Mouse (Mus musculus) kidney, embryonic 14.5 days (tissue): ENCODE data around the gene Zfp398. TPM values are rescaled to one million over a fixed set of nuclear protein-coding genes. Genes with fewer than 3 reads are reported as not detected.

Experiments
- ATAC-seq: fragments of 200-750 bp; cut with Nextera tagmentation; 2 replicates; pipeline ENCODE4 v1.8.0; 2017; ENCODE audit warnings: moderate number of reproducible peaks, mild to moderate bottlenecking, moderate TSS enrichment, moderate library complexity; ENCODE audit not compliant: low FRiP score, low TSS enrichment
- H3K27ac ChIP-seq: fragments of 300-500 bp; sonication (generic); 2 replicates; pipeline ENCODE4 v1.5.1; 2014; ENCODE audit warnings: low read depth, mild to moderate bottlenecking, low read length, moderate library complexity, mixed read lengths
- H3K27me3 ChIP-seq: fragments of 300-500 bp; sonication (generic); 2 replicates; pipeline ENCODE4 v1.6.1; 2014; ENCODE audit warnings: mild to moderate bottlenecking, low read length; ENCODE audit not compliant: control insufficient read depth, insufficient read depth
- H3K36me3 ChIP-seq: fragments of 300-500 bp; sonication (generic); 2 replicates; pipeline ENCODE4 v1.6.1; 2014; ENCODE audit warnings: low read length, mixed read lengths; ENCODE audit not compliant: control insufficient read depth, insufficient read depth
- H3K4me1 ChIP-seq: fragments of 300-500 bp; sonication (generic); 2 replicates; pipeline ENCODE4 v1.6.1; 2014; ENCODE audit warnings: low read length, mixed read lengths; ENCODE audit not compliant: control insufficient read depth, insufficient read depth
- H3K4me2 ChIP-seq: fragments of 300-500 bp; sonication (generic); replicated peaks from 2 replicates; pipeline ENCODE4 v1.6.1; 2014; ENCODE audit warnings: low read depth, mild to moderate bottlenecking, low read length
- H3K4me3 ChIP-seq: fragments of 300-500 bp; sonication (generic); 2 replicates; pipeline ENCODE4 v1.5.1; 2014; ENCODE audit warnings: mild to moderate bottlenecking, low read length
- H3K9ac ChIP-seq: fragments of 300-500 bp; sonication (generic); 2 replicates; pipeline ENCODE4 v1.6.1; 2014; ENCODE audit warnings: low read depth, mild to moderate bottlenecking, low read length, moderate library complexity
- H3K9me3 ChIP-seq: fragments of 300-500 bp; sonication (generic); 2 replicates; pipeline ENCODE4 v1.6.1; 2016; ENCODE audit warnings: low read length; ENCODE audit not compliant: control insufficient read depth
- WGBS: fragments of 180-500 bp; shearing (Covaris S2); extraction: QIAGEN DNeasy Blood & Tissue Kit; methylation state at CpG from one replicate; pipeline ENCODE4 v1.1.7; 2014; 5-methylcytosine and 5-hydroxymethylcytosine counted together
- polyA plus RNA-seq: library from polyadenylated mRNA; unstranded; fragments of >200 nt; fragmentation: Nextera tagmentation; extraction: Ambion mirVana; gene quantifications from 2 replicates; pipeline ENCODE4 v1.2.1, GENCODE M21; 2014

Zfp398 gene
- polyA plus RNA-seq, 1 experiment from 2014 or later: 11.6 TPM

DNA sequence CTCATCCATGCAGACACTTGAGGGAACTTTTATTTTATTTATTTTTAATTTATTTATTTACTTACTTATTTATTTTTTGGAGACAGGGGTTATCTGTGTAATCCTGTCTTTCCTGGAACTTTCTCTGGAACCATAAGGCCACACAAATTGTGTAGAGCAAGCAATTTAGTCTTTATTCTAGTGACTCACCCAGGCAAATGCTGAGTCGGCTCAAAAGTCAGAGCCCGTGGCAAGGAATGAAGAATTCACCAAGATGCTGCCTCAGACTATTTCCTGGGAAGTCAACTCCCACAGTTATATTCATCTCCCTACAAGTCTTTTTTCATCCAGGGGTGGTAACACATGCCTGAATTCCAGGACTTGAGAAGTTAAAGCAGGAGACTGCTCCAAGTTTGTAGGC, 29.9 kb upstream of the Zfp398 start:
- no peak overlapping the region for H3K4me2 ChIP-seq
- no peak overlapping the region for H3K9ac ChIP-seq
- WGBS: 77% methylated on average over 2 of the region's 2 CpGs
- peaks cover 5% of the 10 kb centered on the region for H3K4me1 ChIP-seq
- H3K27me3 ChIP-seq: no peaks in the 10 kb centered on the region
- ATAC-seq: no peak
- H3K9me3 ChIP-seq: no peaks in the 10 kb centered on the region
- H3K4me3 ChIP-seq: no peak overlapping the region
- no peak overlapping the region for H3K27ac ChIP-seq
- H3K36me3 ChIP-seq: peaks cover 74% of the 10 kb centered on the region

DNA sequence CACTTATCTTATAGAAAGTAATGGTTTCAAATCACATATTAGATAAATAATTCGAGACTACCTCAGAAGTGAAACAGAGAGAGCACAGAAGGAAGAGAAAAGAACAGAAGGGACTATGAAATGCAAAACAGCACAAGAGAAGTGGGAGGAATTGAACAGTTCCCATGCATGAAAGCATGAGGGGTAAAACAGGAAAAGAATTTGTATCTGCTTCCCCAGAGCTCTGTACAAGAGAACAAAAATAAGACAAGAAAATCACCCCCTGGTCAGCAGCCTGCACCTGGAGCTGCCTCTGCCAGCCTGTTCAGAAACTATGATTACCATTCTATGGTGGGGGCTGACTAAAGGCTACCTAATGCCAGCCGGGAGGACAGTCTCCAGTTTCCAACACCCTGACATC, 28.0 kb upstream of the Zfp398 start:
- no peaks in the 10 kb centered on the region for H3K9me3 ChIP-seq
- H3K4me1 ChIP-seq: peaks cover 14% of the 10 kb centered on the region
- ATAC-seq: no peak
- no peak overlapping the region for H3K4me3 ChIP-seq
- no peaks in the 10 kb centered on the region for H3K27me3 ChIP-seq
- H3K27ac ChIP-seq: no peak overlapping the region
- 91% methylated on average over 2 of the region's 2 CpGs for WGBS
- H3K9ac ChIP-seq: no peak overlapping the region
- no peak overlapping the region for H3K4me2 ChIP-seq
- H3K36me3 ChIP-seq: peaks cover 57% of the 10 kb centered on the region

DNA sequence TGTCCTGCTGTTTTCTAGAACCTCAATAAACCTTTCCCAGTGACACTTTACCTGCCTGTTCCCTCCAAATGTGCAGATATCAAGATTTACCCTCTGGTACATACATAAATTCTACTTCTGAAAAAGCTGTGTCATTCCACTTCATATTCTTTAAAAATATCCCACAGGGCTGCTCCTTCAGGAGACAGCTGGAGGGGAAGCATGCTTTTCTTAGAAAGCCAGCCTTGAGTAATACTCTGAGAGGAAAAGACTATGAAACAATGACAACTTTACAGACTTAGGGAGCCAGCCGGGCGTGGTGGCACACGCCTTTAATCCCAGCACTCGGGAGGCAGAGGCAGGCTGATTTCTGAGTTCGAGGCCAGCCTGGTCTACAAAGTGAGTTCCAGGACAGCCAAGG, 26.9 kb upstream of the Zfp398 start:
- WGBS: 89% methylated on average over 5 of the region's 5 CpGs
- no peaks in the 10 kb centered on the region for H3K9me3 ChIP-seq
- no peak for ATAC-seq
- peaks cover 45% of the 10 kb centered on the region for H3K36me3 ChIP-seq
- H3K9ac ChIP-seq: no peak overlapping the region
- no peak overlapping the region for H3K4me2 ChIP-seq
- no peak overlapping the region for H3K27ac ChIP-seq
- peaks cover 14% of the 10 kb centered on the region for H3K4me1 ChIP-seq
- no peaks in the 10 kb centered on the region for H3K27me3 ChIP-seq
- H3K4me3 ChIP-seq: no peak overlapping the region

DNA sequence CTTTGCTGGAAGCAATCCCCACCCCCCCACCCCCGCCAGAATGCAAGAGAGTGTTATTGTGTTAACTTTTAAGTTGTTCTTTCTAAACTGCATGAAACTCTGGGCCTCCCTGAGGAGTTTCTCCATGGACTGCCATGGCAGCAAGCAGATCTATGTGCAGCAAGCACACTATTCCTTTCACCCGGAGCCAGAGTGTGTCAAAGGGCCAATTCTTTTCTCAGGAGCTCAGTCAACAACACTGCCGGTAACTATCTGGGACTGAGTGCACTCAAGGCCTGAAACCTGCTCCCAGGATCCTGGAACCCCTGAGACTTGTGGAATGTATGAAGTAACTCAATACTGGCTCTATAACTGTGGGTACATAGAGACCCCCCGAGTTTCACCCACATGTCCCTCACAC, 26.4 kb upstream of the Zfp398 start:
- peaks cover 14% of the 10 kb centered on the region for H3K4me1 ChIP-seq
- no peak overlapping the region for H3K4me3 ChIP-seq
- 79% methylated on average over 4 of the region's 4 CpGs for WGBS
- H3K4me2 ChIP-seq: no peak overlapping the region
- H3K9me3 ChIP-seq: no peaks in the 10 kb centered on the region
- H3K9ac ChIP-seq: no peak overlapping the region
- peaks cover 40% of the 10 kb centered on the region for H3K36me3 ChIP-seq
- H3K27me3 ChIP-seq: no peaks in the 10 kb centered on the region
- no peak overlapping the region for H3K27ac ChIP-seq
- no peak for ATAC-seq

DNA sequence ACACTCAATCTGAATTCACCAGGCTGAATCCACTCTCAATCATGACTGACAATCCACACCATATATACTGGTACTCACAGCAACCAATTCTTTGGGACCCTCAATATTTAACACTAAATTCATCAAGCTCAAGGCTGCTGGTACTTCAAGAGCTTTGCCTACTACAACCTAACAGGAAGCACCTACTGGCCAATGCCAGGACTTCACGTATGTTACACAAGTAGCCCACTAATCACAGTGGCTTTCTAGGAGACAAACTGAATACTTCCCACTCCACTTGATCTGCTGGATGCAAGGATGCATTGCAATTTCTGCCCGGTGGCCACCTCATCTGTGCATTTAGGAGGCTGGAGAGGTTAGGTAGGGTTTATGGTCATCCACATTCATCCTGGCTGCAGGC, 25.3 kb upstream of the Zfp398 start:
- peaks cover 29% of the 10 kb centered on the region for H3K36me3 ChIP-seq
- H3K4me1 ChIP-seq: peaks cover 18% of the 10 kb centered on the region
- no peaks in the 10 kb centered on the region for H3K9me3 ChIP-seq
- 71% methylated on average over 2 of the region's 2 CpGs for WGBS
- H3K27me3 ChIP-seq: no peaks in the 10 kb centered on the region
- H3K4me2 ChIP-seq: peak overlapping the region; percentile 0; the same call in 1 of the 2 replicates
- H3K9ac ChIP-seq: peak overlapping the region; percentile 35; the same call in 1 of the 2 replicates
- no peak for ATAC-seq
- no peak overlapping the region for H3K27ac ChIP-seq
- no peak overlapping the region for H3K4me3 ChIP-seq

DNA sequence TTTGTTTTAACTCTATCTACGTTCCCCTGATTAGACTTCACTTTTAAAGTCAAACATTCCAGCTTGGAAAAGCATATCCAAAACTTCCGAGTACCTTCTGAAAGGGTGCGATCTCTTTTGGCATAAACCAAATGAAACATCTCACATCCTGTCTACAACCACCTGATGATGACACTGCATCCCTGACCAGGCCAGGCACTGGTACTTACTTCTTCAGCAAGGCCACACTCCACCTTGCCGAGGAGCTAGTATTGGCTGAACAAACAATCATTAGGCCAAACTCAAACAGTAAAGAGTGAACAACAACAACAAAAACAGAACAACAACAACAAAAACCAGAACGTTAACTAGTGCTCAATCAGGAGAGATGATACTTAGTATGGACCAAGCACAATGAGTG, 24.1 kb upstream of the Zfp398 start:
- H3K36me3 ChIP-seq: peaks cover 18% of the 10 kb centered on the region
- peak overlapping the region; percentile 93 for H3K4me2 ChIP-seq
- no peaks in the 10 kb centered on the region for H3K9me3 ChIP-seq
- 47% methylated on average over 5 of the region's 5 CpGs for WGBS
- ATAC-seq: no peak
- peak overlapping the region; percentile 79; the same call in 1 of the 2 replicates for H3K9ac ChIP-seq
- peaks cover 18% of the 10 kb centered on the region for H3K4me1 ChIP-seq
- peak overlapping the region; percentile 63 for H3K4me3 ChIP-seq
- no peak overlapping the region for H3K27ac ChIP-seq
- no peaks in the 10 kb centered on the region for H3K27me3 ChIP-seq

DNA sequence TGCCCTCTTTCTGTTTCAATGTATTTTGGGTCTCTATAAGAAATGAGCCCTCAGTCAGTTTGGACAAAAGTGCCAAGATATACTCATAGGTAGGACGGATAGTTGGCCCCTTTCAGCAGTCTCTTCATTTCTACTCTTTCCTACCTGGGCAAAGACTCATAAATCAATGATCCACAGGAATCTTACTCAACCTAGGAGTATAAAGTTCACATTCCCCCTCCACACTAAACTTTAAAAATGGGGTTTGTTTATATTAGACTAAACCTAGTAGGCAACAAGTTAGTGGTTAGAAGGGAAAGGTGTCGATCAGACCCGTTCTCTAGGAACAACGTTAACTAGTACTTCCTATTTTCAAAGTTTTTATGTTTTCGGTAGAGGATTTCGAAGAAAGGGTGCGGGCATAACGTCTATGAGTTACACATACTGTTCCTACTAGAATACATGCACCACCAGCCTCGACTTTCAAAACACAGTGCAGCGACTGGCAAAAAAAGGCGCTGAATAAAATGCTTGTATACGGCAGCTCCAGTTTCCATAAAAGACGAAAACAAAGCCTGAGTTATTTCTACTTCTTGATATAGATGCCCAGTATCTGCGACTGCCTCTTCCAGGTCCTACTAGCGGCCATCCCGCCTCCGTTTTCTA, 23.1 kb upstream of the Zfp398 start:
- H3K4me1 ChIP-seq: peaks cover 18% of the 10 kb centered on the region
- peak overlapping the region; percentile 94 for H3K27ac ChIP-seq
- no peak for ATAC-seq
- H3K4me2 ChIP-seq: peak overlapping the region; percentile 93
- H3K9ac ChIP-seq: peak overlapping the region; percentile 79
- H3K4me3 ChIP-seq: peak overlapping the region; percentile 63
- no peaks in the 10 kb centered on the region for H3K27me3 ChIP-seq
- H3K9me3 ChIP-seq: no peaks in the 10 kb centered on the region
- peaks cover 9% of the 10 kb centered on the region; the same call in 1 of the 2 replicates for H3K36me3 ChIP-seq
- 1% methylated on average over 17 of the region's 17 CpGs for WGBS

DNA sequence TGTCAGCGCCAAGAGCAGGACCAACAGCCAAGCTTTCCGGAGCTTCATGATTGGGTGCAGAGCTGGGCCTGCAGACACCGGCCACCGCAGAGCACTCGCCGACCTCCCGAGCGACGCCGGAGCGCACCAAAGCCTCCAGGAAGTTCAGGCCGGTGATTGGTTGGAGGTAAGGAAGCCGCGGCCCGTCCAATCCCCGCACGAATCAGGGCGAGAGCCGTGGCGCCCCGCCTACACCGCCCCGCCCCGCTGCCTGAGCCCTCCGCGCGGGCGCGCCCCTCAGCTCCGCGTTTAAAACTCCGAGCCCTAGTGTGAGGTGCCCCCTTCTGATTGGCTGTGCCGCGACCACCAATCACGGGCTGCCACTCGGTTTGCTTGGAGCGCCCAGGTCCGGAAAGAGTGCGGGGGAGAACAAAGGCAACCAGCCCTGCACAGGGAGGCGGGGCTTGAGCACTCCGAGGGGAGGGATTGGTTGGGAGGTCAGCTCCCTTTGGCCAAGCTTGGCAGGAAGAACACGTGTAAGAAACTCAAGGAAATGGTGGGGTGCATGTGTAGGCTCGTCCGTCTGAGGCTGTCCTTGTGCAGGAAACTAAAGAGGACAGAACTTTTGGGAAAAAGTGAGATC, 22.1 kb upstream of the Zfp398 start, which contains the start of gene Pdia4:
Gene Pdia4 (minus strand): TSS at position 174 of the 622 bp plus-strand sequence.
- under 1% methylated on average over 44 of the region's 44 CpGs for WGBS
- Histone ChIP-seq H3K4me3 (peak within 1 kb of the TSS; percentile 63), H3K9me3 (no peaks in the 10 kb centered on the region), H3K27ac (peak within 1 kb of the TSS; percentile 94), H3K4me1 (peaks cover 18% of the 10 kb centered on the region), H3K36me3 (peaks cover 4% of the 10 kb centered on the region; the same call in 1 of the 2 replicates), H3K4me2 (peak within 1 kb of the TSS; percentile 93), H3K27me3 (no peaks in the 10 kb centered on the region), H3K9ac (peak within 1 kb of the TSS; percentile 79)
- ATAC-seq: peak; percentile 99

DNA sequence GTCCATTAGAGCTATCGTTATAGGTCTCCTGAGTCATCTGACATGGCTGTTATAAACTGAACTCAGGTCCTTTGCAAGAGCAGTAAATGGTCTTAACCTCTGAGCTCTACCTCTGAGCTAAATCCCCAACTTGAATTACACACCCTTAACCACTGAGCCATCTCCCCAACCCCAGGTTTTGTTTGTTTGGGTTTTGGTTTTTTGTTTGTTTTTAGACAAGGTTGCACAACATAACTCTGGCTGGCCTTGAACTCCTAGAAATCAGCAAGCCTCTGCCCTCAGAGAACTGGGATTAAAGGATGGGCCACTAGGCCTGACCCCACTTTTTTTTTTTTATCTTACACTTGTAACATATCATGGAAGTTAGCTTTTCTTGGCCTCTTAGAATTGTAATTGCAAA, 19.3 kb upstream of the Zfp398 start:
- no peak for ATAC-seq
- no peak overlapping the region for H3K9ac ChIP-seq
- H3K4me3 ChIP-seq: no peak overlapping the region
- H3K27ac ChIP-seq: no peak overlapping the region
- peaks cover 11% of the 10 kb centered on the region for H3K4me1 ChIP-seq
- no peaks in the 10 kb centered on the region for H3K27me3 ChIP-seq
- H3K4me2 ChIP-seq: no peak overlapping the region
- WGBS: 73% methylated on average over 1 of the region's 1 CpGs
- H3K36me3 ChIP-seq: peaks cover 17% of the 10 kb centered on the region; the same call in 1 of the 2 replicates
- H3K9me3 ChIP-seq: no peaks in the 10 kb centered on the region
